Mouse (Mus musculus) kidney, adult 8-10 months (tissue): ENCODE measurements around the gene Hmga2.
A peak's percentile ranks its signal among the peaks of the same experiment; 100 is the strongest.

Experiments
- DNase-seq, 2 experiments: peaks; one replicate each; pipeline ENCODE4 v3.0.0; 2022

The Hmga2 gene

GRCm38 (mm10) chr10:120475601-120476515 lies at the start of gene Hmga2:
TSS of gene Hmga2 (minus strand) at chr10:120476469.
- peak; percentile 4 to 9 for DNase-seq

- DNase-seq, result no peak
These were observed 46.7 kb upstream of the Hmga2 start for GRCm38 (mm10) chr10:120522959-120523358.

GRCm38 (mm10) chr10:120521912-120522575 lies 45.8 kb upstream of the Hmga2 start:
- DNase-seq, result no peak

- peak; percentile 4 to 6 for DNase-seq
These were observed 40.0 kb upstream of the Hmga2 start for GRCm38 (mm10) chr10:120516311-120516710.

- no peak for DNase-seq
These were observed 37.5 kb upstream of the Hmga2 start for GRCm38 (mm10) chr10:120513721-120514120.

GRCm38 (mm10) chr10:120512946-120513345 lies 36.7 kb upstream of the Hmga2 start:
- DNase-seq, result no peak

- DNase-seq, result no peak
These were observed 35.9 kb upstream of the Hmga2 start for GRCm38 (mm10) chr10:120512121-120512520.

GRCm38 (mm10) chr10:120503959-120504358 lies 27.7 kb upstream of the Hmga2 start:
- DNase-seq, result no peak

GRCm38 (mm10) chr10:120500794-120501193 lies 24.5 kb upstream of the Hmga2 start:
- no peak for DNase-seq

GRCm38 (mm10) chr10:120498086-120498485 lies 21.8 kb upstream of the Hmga2 start:
- DNase-seq, result no peak

GRCm38 (mm10) chr10:120494653-120495052 lies 18.4 kb upstream of the Hmga2 start:
- no peak for DNase-seq

- no peak for DNase-seq
These were observed 15.2 kb upstream of the Hmga2 start for GRCm38 (mm10) chr10:120491477-120491876.

GRCm38 (mm10) chr10:120489611-120490010 lies 13.3 kb upstream of the Hmga2 start:
- DNase-seq, result no peak

- no peak for DNase-seq
These were observed 12.3 kb upstream of the Hmga2 start for GRCm38 (mm10) chr10:120488526-120488925.

- no peak for DNase-seq
These were observed 11.6 kb upstream of the Hmga2 start for GRCm38 (mm10) chr10:120487881-120488280.

GRCm38 (mm10) chr10:120485461-120485860 lies 9.2 kb upstream of the Hmga2 start:
- no peak for DNase-seq

GRCm38 (mm10) chr10:120484144-120484543 lies 7.9 kb upstream of the Hmga2 start:
- no peak for DNase-seq

- peak in 1 of 2 experiments; percentile 4 for DNase-seq
These were observed 1.9 kb upstream of the Hmga2 start for GRCm38 (mm10) chr10:120478164-120478563.

GRCm38 (mm10) chr10:120477501-120477900 lies 1.2 kb upstream of the Hmga2 start:
- DNase-seq, result no peak

GRCm38 (mm10) chr10:120476516-120477336 lies 457 bp upstream of the Hmga2 start:
- peak; percentile 5 to 27 for DNase-seq

GRCm38 (mm10) chr10:120475041-120475541 lies 1.2 kb downstream of the Hmga2 start:
- no peak for DNase-seq

GRCm38 (mm10) chr10:120474301-120474700 lies 2.0 kb downstream of the Hmga2 start:
- peak in 1 of 2 experiments; percentile 4 for DNase-seq

GRCm38 (mm10) chr10:120473218-120473617 lies 3.1 kb downstream of the Hmga2 start:
- no peak for DNase-seq
